Mouse (Mus musculus): ENCODE measurements around the gene Cst13. TPM values are rescaled to one million over a fixed set of nuclear protein-coding genes. Genes with fewer than 3 reads are reported as not detected.
A peak's percentile ranks its signal among the peaks of the same experiment; 100 is the strongest.

The Cst13 gene
- total RNA-seq, 2 experiments from 2014 or later, result not detected

DNA sequence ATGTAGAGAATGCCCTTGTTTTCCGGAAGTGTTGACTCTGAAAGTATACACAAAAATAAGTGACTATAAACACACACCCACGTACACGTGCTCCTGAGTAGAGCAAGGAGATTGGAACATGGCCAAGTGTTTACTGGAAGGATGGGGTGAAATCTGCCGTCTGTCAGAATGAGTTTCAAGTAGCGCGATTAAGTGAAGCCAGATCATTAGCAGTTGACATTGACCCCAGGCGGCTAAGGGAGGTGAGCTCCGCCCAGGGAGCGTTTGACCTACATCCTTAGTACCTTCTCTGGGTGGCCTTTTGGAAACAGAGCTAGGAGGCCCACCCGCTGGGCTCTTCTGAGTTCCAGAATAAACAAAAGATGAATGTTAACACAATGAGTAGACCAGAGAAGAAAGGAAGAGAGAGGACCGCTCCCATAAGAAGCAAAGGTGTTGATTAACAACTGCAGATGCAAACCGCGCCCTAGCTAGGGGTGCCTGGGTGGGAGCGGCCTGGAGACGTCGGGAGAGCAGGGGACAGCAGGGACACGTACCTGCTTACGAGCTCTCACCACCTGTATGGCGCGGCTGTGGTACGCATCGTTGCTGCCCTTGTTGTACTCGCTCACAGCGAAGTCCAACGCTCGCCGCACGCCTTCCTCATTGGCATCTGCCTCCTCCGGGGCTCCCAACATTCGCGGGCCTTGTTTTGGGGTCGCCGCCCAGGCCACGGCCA, 54.9 kb downstream of the Cst13 start:
- no peak for DNase-seq (ENCODE audit: low spot score in 2 of 2)

DNA sequence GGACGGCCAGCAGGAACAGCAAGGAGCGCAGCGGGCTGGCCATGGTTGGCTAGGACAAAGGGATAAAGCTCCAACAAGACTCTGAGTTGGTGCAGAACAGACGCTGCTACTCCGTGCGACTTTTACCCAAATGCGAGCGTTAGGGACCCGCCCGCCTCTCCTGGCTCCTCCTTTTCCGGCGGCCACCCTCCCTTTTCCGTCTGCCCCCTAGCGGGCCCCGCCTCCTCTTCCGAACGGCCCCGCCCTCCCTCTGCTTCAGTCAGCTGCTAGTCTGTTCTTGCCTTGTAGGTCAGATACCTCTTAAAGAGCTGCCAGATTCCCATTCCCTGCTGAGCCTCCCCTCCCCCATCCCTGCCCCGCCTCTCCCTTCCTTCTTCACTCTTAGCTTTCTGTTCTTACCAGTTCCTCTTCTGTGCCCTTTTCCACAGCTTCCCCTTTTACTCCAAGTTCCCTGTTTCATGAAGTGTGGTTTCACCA, 55.5 kb downstream of the Cst13 start, which contains the start of gene Cst3:
Gene Cst3, minus strand, starts transcription at position 358 of the 477 bp plus-strand sequence.
- peak; percentile 88 to 94 for DNase-seq (ENCODE audit: low spot score in 2 of 2)

DNA sequence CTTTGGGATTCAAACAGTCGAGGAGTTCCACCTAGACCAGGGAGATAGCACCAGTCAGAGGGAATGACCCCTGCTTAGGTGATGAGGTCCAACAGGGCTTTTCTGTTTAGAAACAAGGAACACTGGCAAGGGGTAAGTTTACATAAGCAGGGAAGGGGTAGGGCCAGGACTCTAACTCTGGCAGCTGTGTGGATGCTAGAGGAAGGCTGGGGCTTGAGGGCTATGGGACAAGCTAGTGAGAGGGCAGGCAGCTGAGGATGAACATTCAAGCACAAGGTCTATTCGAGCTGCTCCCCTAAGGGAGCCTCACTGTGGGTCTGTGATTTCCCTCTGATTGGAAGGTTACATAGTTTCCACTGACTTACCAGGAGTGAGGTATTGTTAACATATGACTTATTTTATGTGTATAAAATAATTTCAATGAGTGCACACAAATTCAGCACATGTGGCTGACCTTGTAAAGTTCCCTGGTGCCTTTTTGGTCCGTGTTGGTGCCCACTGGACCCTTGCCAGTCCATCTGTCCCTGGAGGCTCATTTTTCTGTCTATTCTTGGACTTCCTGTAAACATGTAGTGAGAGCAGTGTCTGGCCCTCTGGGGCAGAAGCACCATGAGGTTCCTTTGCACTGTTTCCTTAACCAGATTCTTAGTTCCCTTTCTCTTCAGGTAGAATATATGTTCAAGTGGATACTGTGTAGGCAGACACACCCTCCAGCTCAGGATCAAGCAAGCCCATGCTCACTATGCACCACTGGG, 57.3 kb downstream of the Cst13 start:
- DNase-seq (ENCODE audit: low spot score in 2 of 2), result no peak

DNA sequence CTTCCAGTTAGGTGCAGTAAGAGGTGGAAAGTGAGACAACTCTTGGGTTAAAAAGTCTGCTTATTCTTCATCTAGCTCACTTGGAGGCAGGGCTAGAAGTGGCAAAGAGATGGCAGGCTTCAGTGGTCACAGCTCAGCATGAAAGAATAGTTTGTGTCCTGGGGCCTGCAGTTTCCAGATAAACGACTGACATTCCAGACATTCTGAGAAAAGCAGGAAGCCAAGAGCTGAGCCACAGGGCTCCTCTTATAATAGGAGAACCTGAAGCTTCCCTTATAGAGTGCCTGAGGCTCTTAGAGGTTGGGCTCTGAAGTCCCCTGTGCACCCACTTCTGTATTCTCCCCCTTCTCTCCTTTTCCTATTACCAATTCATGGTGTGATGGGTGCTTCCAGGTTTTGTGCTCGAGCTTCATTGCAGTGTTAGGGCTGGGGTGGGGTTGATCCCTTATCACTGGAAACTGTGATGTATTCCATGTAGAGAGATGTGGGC, 58.8 kb downstream of the Cst13 start:
- DNase-seq (ENCODE audit: low spot score in 2 of 2), result no peak

DNA sequence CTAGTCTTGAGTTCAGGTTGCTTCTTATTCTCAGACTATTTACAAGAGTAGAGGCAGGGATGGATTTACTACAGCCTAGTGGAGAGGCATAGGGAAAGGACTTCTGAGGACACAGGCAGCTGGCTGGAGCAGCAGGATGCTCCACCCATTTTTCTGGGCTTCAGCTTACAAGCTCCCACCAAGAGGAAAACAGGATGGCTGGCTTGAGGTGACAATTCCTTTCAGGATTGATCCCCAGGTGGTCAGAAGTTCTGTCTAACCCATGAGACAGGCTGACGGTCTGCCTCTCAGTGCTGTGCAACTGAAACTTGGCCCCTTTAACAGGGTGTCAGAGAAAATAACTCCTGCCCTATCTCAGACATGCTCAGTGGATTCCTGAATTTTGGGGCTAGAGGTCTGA, 59.3 kb downstream of the Cst13 start:
- DNase-seq (ENCODE audit: low spot score in 2 of 2), result no peak

Other genes starting within 250 kb of the Cst13 start
- gene Nxt1, start 147.5 kb upstream of the Cst13 start, total RNA-seq (2021), result 10 to 100 TPM; 14.0 to 14.2 TPM
- gene Gzf1, start 139.1 kb upstream of the Cst13 start, total RNA-seq (2021), result 10 to 100 TPM; 19.3 to 20.0 TPM
- gene Napb, start 87.6 kb upstream of the Cst13 start, total RNA-seq (2021), result 10 to 100 TPM in 1 of 2 experiments, 1 to 10 TPM in 1; 6.8 to 11.1 TPM
- under 1 TPM; 0.44 to 0.83 TPM for gene Cstl1, start 69.7 kb upstream of the Cst13 start, total RNA-seq (2021)
- gene Cst11, start 48.6 kb upstream of the Cst13 start, total RNA-seq (2021), result not detected
- not detected for gene 8030411F24Rik, start 38.1 kb upstream of the Cst13 start, total RNA-seq (2021)
- gene Cst12, start 30.7 kb upstream of the Cst13 start, total RNA-seq (2021), result not detected
- gene Cst8, start 21.3 kb upstream of the Cst13 start, total RNA-seq (2021), result not detected
- not detected for gene Cst9, start 15.1 kb downstream of the Cst13 start, total RNA-seq (2021)
- gene 9230104L09Rik, start 45.0 kb downstream of the Cst13 start, total RNA-seq (2021), result not detected
- 100 to 1,000 TPM; 380 to 427 TPM for gene Cst3, start 55.6 kb downstream of the Cst13 start, total RNA-seq (2021)
- gene Gm1330, start 183.2 kb downstream of the Cst13 start, total RNA-seq (2021), result not detected
- not detected for gene Gm10750, start 197.2 kb downstream of the Cst13 start, total RNA-seq (2021)

Measured in gastrocnemius, postnatal 4 days (tissue).